In the genomic region with DNA sequence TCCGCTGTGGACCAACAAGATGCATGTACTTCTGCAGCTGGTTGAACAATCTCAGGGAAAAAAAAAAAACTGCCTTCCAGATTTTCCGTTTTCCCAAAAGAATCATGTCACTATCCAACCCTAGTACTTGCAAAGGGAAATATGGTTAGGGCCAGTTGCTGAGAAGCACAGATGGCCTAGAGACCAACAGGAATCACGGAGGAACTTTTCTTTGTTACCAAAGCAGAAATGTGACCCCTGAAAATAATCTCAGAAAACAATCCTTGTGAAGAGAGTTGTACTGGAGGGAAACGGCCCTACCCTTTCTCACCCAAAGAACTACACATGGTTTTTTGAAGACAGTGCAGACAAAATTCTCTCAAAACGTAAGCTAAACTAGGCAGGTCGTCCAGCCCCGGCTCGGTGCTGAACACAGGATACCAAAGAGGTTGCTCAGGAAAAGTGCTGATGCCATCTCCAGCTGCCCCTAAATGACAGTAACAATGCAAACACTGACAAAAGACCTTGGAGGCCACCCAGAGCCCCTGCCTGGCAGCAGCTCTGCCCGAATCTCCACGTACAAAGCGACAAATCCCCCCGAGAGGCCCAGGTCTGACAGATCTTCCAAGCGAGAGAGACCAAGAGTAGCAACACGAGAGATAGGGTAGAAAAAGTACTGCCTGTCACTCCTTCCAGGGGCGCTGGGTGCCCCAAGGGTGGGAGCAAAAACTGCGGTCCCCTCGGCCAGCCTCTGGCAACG, we compare ENCODE assay signal across 7 mouse cellular contexts. TPM values are rescaled to one million over a fixed set of nuclear protein-coding genes. Genes with fewer than 3 reads are reported as not detected.
DNase-seq lines count a peak whose midpoint lies in the region; ATAC-seq and TF ChIP-seq lines count a peak whose summit lies in the region.

No protein-coding gene starts in this region.

- WGBS in heart, embryonic 12.5 days: 1% methylated on average over 18 of the region's 18 CpGs
- WGBS in kidney, postnatal 0 days: 1% methylated on average over 18 of the region's 18 CpGs

- H3K4me3 ChIP-seq in heart, embryonic 12.5 days: peak overlapping the region; percentile 69
- H3K4me3 ChIP-seq in kidney, postnatal 0 days (replicated peaks; ENCODE audit: low read depth, low read length): peak overlapping the region; percentile 92
- H3K4me3 ChIP-seq in testis, adult 2 months (ENCODE audit: control insufficient read depth, low read depth, low read length): peak overlapping the region; percentile 93

- no peaks in the 10 kb centered on the region for H3K9me3 ChIP-seq in heart, embryonic 12.5 days (replicated peaks)
- no peaks in the 10 kb centered on the region for H3K9me3 ChIP-seq in kidney, postnatal 0 days (replicated peaks; ENCODE audit: low read length)

- peaks cover 30% of the 10 kb centered on the region for H3K4me1 ChIP-seq in heart, embryonic 12.5 days (replicated peaks)
- H3K4me1 ChIP-seq in kidney, postnatal 0 days (replicated peaks; ENCODE audit: insufficient read depth, low read length): 0 out of 2 replicates have a peak, but pooled peaks cover 8% of the 10 kb centered on the region
- H3K4me1 ChIP-seq in testis, adult 2 months (ENCODE audit: control insufficient read depth, insufficient read depth, low read length): peaks cover 3% of the 10 kb centered on the region; the same call in 1 of the 2 replicates

- no peak for ATAC-seq in heart, embryonic 12.5 days (ENCODE audit: insufficient number of reproducible peaks, low FRiP score)
- ATAC-seq in kidney, postnatal 0 days (replicated peaks; ENCODE audit: low FRiP score, low read depth): no peak
- ATAC-seq in megakaryocyte-erythroid progenitor cell, adult 5-6 weeks (replicated peaks; ENCODE audit: low FRiP score, low TSS enrichment, poor library complexity, severe bottlenecking): 0 out of 2 replicates have a peak, but pooled peaks have one; percentile 7

- TF ChIP-seq POLR2A in testis, adult 2 months (IDR thresholded peaks at IDR 0.05; ENCODE audit: control insufficient read depth, low read depth, low read length): no peak

- peak overlapping the region; percentile 85 for H3K4me2 ChIP-seq in heart, embryonic 12.5 days
- peak overlapping the region; percentile 66 for H3K4me2 ChIP-seq in kidney, postnatal 0 days (ENCODE audit: low read length)

- no peak for TF ChIP-seq CTCF in kidney, postnatal 0 days (IDR thresholded peaks at IDR 0.05; ENCODE audit: low read depth)
- no peak for TF ChIP-seq CTCF in testis, adult 2 months (IDR thresholded peaks at IDR 0.05; ENCODE audit: control insufficient read depth, insufficient read depth, insufficient replicate concordance, low read depth, low read length)

- no peaks in the 10 kb centered on the region for H3K27me3 ChIP-seq in heart, embryonic 12.5 days (replicated peaks)
- no peaks in the 10 kb centered on the region for H3K27me3 ChIP-seq in kidney, postnatal 0 days (ENCODE audit: insufficient read depth, low read length)
- no peaks in the 10 kb centered on the region for H3K27me3 ChIP-seq in testis, adult 2 months (ENCODE audit: control insufficient read depth, insufficient read depth, low read length)

- peaks cover 10% of the 10 kb centered on the region for H3K36me3 ChIP-seq in heart, embryonic 12.5 days
- no peaks in the 10 kb centered on the region for H3K36me3 ChIP-seq in kidney, postnatal 0 days (ENCODE audit: insufficient read depth, low read length)
- no peaks in the 10 kb centered on the region for H3K36me3 ChIP-seq in testis, adult 2 months (ENCODE audit: control insufficient read depth, insufficient read depth, low read length)

- peak; percentile 43 for DNase-seq in 416B (ENCODE audit: low read depth)
- DNase-seq in CD4-positive, CD25-positive, alpha-beta regulatory T cell, adult 2 months (ENCODE audit: low read depth, low spot score): peak; percentile 48
- DNase-seq in embryo, embryonic 10.5 days (ENCODE audit: low spot score): peak; percentile 61
- DNase-seq in kidney, postnatal 0 days (ENCODE audit: low spot score): peak; percentile 33

- peak overlapping the region; percentile 98 for H3K27ac ChIP-seq in heart, embryonic 12.5 days (ENCODE audit: poor library complexity, severe bottlenecking)
- H3K27ac ChIP-seq in kidney, postnatal 0 days: peak overlapping the region; percentile 98
- H3K27ac ChIP-seq in testis, adult 2 months (ENCODE audit: control insufficient read depth, insufficient read depth, low read depth, low read length): peak overlapping the region; percentile 64

- peak overlapping the region; percentile 96 for H3K9ac ChIP-seq in heart, embryonic 12.5 days
- peak overlapping the region; percentile 95 for H3K9ac ChIP-seq in kidney, postnatal 0 days (ENCODE audit: low read depth, low read length)

RNA-seq across cellular contexts. Expression of a gene that starts 1.5 kb away (rescaled TPM):
- 66.1 and 66.9 TPM in 2 replicates for polyA plus RNA-seq in heart, embryonic 12.5 days (2016; fragmentation: Nextera tagmentation; extraction: Ambion mirVana)
- 69.3 and 71.4 TPM in 2 replicates for polyA plus RNA-seq in kidney, postnatal 0 days (2015; fragmentation: Nextera tagmentation; extraction: Ambion mirVana)
- 148 and 172 TPM in 2 replicates for total RNA-seq in megakaryocyte-erythroid progenitor cell, adult 5-6 weeks (2014; fragmentation: Nextera tagmentation)
- total RNA-seq in megakaryocyte-erythroid progenitor cell, adult 5-6 weeks (2017): 197 and 201 TPM in 2 replicates
- 94.5 and 110 TPM in 2 replicates for polyA plus RNA-seq in testis, adult 2 months (2012; rRNA removed)

RNA-seq across cellular contexts. Expression of a gene that starts 29.9 kb away (rescaled TPM):
- polyA plus RNA-seq in heart, embryonic 12.5 days (2016; fragmentation: Nextera tagmentation; extraction: Ambion mirVana): 202 and 205 TPM in 2 replicates
- polyA plus RNA-seq in kidney, postnatal 0 days (2015; fragmentation: Nextera tagmentation; extraction: Ambion mirVana): 268 TPM in 2 replicates
- 233 and 253 TPM in 2 replicates for total RNA-seq in megakaryocyte-erythroid progenitor cell, adult 5-6 weeks (2014; fragmentation: Nextera tagmentation)
- total RNA-seq in megakaryocyte-erythroid progenitor cell, adult 5-6 weeks (2017): 114 and 178 TPM in 2 replicates
- polyA plus RNA-seq in testis, adult 2 months (2012; rRNA removed): 133 and 159 TPM in 2 replicates

RNA-seq across cellular contexts. Expression of a gene that starts 44.9 kb away (rescaled TPM):
- 19.1 and 20.2 TPM in 2 replicates for polyA plus RNA-seq in heart, embryonic 12.5 days (2016; fragmentation: Nextera tagmentation; extraction: Ambion mirVana)
- 12.9 and 13.9 TPM in 2 replicates for polyA plus RNA-seq in kidney, postnatal 0 days (2015; fragmentation: Nextera tagmentation; extraction: Ambion mirVana)
- 19.1 and 34.5 TPM in 2 replicates for total RNA-seq in megakaryocyte-erythroid progenitor cell, adult 5-6 weeks (2014; fragmentation: Nextera tagmentation)
- 47.7 and 63.5 TPM in 2 replicates for total RNA-seq in megakaryocyte-erythroid progenitor cell, adult 5-6 weeks (2017)
- 22.0 and 23.3 TPM in 2 replicates for polyA plus RNA-seq in testis, adult 2 months (2012; rRNA removed)
